Mouse (Mus musculus): ENCODE measurements at regions not wholly inside any gene's neighbourhood (a gene's known extent, or its start where the extent isn't known, plus 50 kb on each side); places are given as distances from the start of the nearest gene placed in this dataset.

- DNase-seq, result no peak
- H3K9ac ChIP-seq, result no peak overlapping the region
- ATAC-seq (ENCODE audit: low read depth), result no peak
- no peak overlapping the region for H3K27ac ChIP-seq
- no peaks in the 10 kb centered on the region for H3K4me1 ChIP-seq (replicated peaks)
- WGBS (ENCODE audit: insufficient replicate concordance), result 32% methylated on average over 6 of the region's 6 CpGs
- H3K4me2 ChIP-seq, result no peak overlapping the region
- no peaks in the 10 kb centered on the region for H3K9me3 ChIP-seq (replicated peaks)
- no peaks in the 10 kb centered on the region for H3K36me3 ChIP-seq
- H3K4me3 ChIP-seq (replicated peaks), result no peak overlapping the region
- no peaks in the 10 kb centered on the region for H3K27me3 ChIP-seq
These were observed 105.7 kb upstream of the Ednrb start for GRCm38 (mm10) chr14:103949950-103950349.

- ATAC-seq (ENCODE audit: low read depth) (no peak), DNase-seq (no peak)
- Histone ChIP-seq H3K9me3 (replicated peaks) (no peaks in the 10 kb centered on the region), H3K27me3 (no peaks in the 10 kb centered on the region), H3K36me3 (no peaks in the 10 kb centered on the region), H3K9ac (no peak overlapping the region), H3K4me1 (replicated peaks) (no peaks in the 10 kb centered on the region), H3K4me2 (no peak overlapping the region), H3K27ac (no peak overlapping the region), H3K4me3 (replicated peaks) (no peak overlapping the region)
- WGBS (ENCODE audit: insufficient replicate concordance), result 51% methylated on average over 3 of the region's 3 CpGs
These were observed 104.0 kb upstream of the Ednrb start for GRCm38 (mm10) chr14:103948026-103948777.

- Histone ChIP-seq H3K9ac (no peak overlapping the region), H3K27me3 (no peaks in the 10 kb centered on the region), H3K4me1 (replicated peaks) (no peaks in the 10 kb centered on the region), H3K4me3 (replicated peaks) (no peak overlapping the region), H3K4me2 (no peak overlapping the region), H3K36me3 (no peaks in the 10 kb centered on the region), H3K9me3 (replicated peaks) (no peaks in the 10 kb centered on the region), H3K27ac (no peak overlapping the region)
- ATAC-seq (ENCODE audit: low read depth) (peak; percentile 43), DNase-seq (no peak)
- WGBS (ENCODE audit: insufficient replicate concordance), result 14% methylated on average over 1 of the region's 1 CpGs
These were observed 101.6 kb upstream of the Ednrb start for GRCm38 (mm10) chr14:103945753-103946152.

- Histone ChIP-seq H3K27me3 (no peaks in the 10 kb centered on the region), H3K27ac (no peak overlapping the region), H3K9me3 (replicated peaks) (no peaks in the 10 kb centered on the region), H3K4me2 (no peak overlapping the region), H3K9ac (no peak overlapping the region), H3K4me3 (replicated peaks) (no peak overlapping the region), H3K36me3 (no peaks in the 10 kb centered on the region), H3K4me1 (replicated peaks) (no peaks in the 10 kb centered on the region)
- 35% methylated on average over 3 of the region's 3 CpGs for whole genome bisulfite sequencing (ENCODE audit: insufficient replicate concordance)
- ATAC-seq (ENCODE audit: low read depth) (no peak), DNase-seq (no peak)
These were observed 95.7 kb upstream of the Ednrb start for GRCm38 (mm10) chr14:103939867-103940266.

GRCm38 (mm10) chr14:103938937-103939336 lies 94.7 kb upstream of the Ednrb start:
- Histone ChIP-seq H3K27ac (no peak overlapping the region), H3K4me1 (replicated peaks) (no peaks in the 10 kb centered on the region), H3K9ac (no peak overlapping the region), H3K36me3 (no peaks in the 10 kb centered on the region), H3K9me3 (replicated peaks) (no peaks in the 10 kb centered on the region), H3K4me2 (no peak overlapping the region), H3K27me3 (no peaks in the 10 kb centered on the region), H3K4me3 (replicated peaks) (no peak overlapping the region)
- ATAC-seq (ENCODE audit: low read depth) (no peak), DNase-seq (no peak)
- WGBS (ENCODE audit: insufficient replicate concordance), result 64% methylated on average over 5 of the region's 5 CpGs

GRCm38 (mm10) chr14:103938201-103938600 lies 94.0 kb upstream of the Ednrb start:
- H3K36me3 ChIP-seq, result no peaks in the 10 kb centered on the region
- no peak overlapping the region for H3K4me3 ChIP-seq (replicated peaks)
- no peaks in the 10 kb centered on the region for H3K9me3 ChIP-seq (replicated peaks)
- no peaks in the 10 kb centered on the region for H3K27me3 ChIP-seq
- H3K4me2 ChIP-seq, result no peak overlapping the region
- DNase-seq (no peak), ATAC-seq (ENCODE audit: low read depth) (no peak)
- WGBS (ENCODE audit: insufficient replicate concordance), result 74% methylated on average over 9 of the region's 9 CpGs
- H3K4me1 ChIP-seq (replicated peaks), result no peaks in the 10 kb centered on the region
- no peak overlapping the region for H3K9ac ChIP-seq
- H3K27ac ChIP-seq, result no peak overlapping the region

GRCm38 (mm10) chr14:103937700-103938099 lies 93.5 kb upstream of the Ednrb start:
- H3K9me3 ChIP-seq (replicated peaks), result no peaks in the 10 kb centered on the region
- no peak overlapping the region for H3K4me3 ChIP-seq (replicated peaks)
- H3K4me2 ChIP-seq, result no peak overlapping the region
- no peak for DNase-seq
- H3K36me3 ChIP-seq, result no peaks in the 10 kb centered on the region
- H3K9ac ChIP-seq, result no peak overlapping the region
- ATAC-seq (ENCODE audit: low read depth), result no peak
- H3K27me3 ChIP-seq, result no peaks in the 10 kb centered on the region
- H3K27ac ChIP-seq, result no peak overlapping the region
- H3K4me1 ChIP-seq (replicated peaks), result no peaks in the 10 kb centered on the region
- WGBS (ENCODE audit: insufficient replicate concordance), result 67% methylated on average over 6 of the region's 6 CpGs

- DNase-seq (no peak), ATAC-seq (ENCODE audit: low read depth) (no peak)
- Histone ChIP-seq H3K4me1 (replicated peaks) (no peaks in the 10 kb centered on the region), H3K4me3 (replicated peaks) (no peak overlapping the region), H3K9me3 (replicated peaks) (no peaks in the 10 kb centered on the region), H3K36me3 (no peaks in the 10 kb centered on the region), H3K4me2 (no peak overlapping the region), H3K27ac (no peak overlapping the region), H3K9ac (no peak overlapping the region), H3K27me3 (no peaks in the 10 kb centered on the region)
- 58% methylated on average over 3 of the region's 3 CpGs for WGBS (ENCODE audit: insufficient replicate concordance)
These were observed 89.6 kb upstream of the Ednrb start for GRCm38 (mm10) chr14:103933813-103934212.

GRCm38 (mm10) chr14:103932170-103932569 lies 88.0 kb upstream of the Ednrb start:
- no peak for ATAC-seq (ENCODE audit: low read depth)
- H3K27me3 ChIP-seq, result no peaks in the 10 kb centered on the region
- H3K4me1 ChIP-seq (replicated peaks), result no peaks in the 10 kb centered on the region
- H3K36me3 ChIP-seq, result no peaks in the 10 kb centered on the region
- no peak overlapping the region for H3K9ac ChIP-seq
- DNase-seq, result no peak
- no peak overlapping the region for H3K4me2 ChIP-seq
- no peaks in the 10 kb centered on the region for H3K9me3 ChIP-seq (replicated peaks)
- H3K27ac ChIP-seq, result no peak overlapping the region
- WGBS (ENCODE audit: insufficient replicate concordance), result 68% methylated on average over 7 of the region's 7 CpGs
- H3K4me3 ChIP-seq (replicated peaks), result no peak overlapping the region

GRCm38 (mm10) chr14:103929734-103930364 lies 85.6 kb upstream of the Ednrb start:
- no peak overlapping the region for H3K9ac ChIP-seq
- DNase-seq (no peak), ATAC-seq (ENCODE audit: low read depth) (no peak)

GRCm38 (mm10) chr14:103929155-103929729 lies 85.0 kb upstream of the Ednrb start:
- no peaks in the 10 kb centered on the region for H3K9me3 ChIP-seq (replicated peaks)
- H3K4me1 ChIP-seq (replicated peaks), result no peaks in the 10 kb centered on the region

More at GRCm38 (mm10) chr14:103929734-103930364, 85.6 kb upstream of the Ednrb start:
- Histone ChIP-seq H3K27ac (no peak overlapping the region), H3K4me2 (no peak overlapping the region), H3K27me3 (no peaks in the 10 kb centered on the region), H3K4me3 (replicated peaks) (no peak overlapping the region), H3K36me3 (no peaks in the 10 kb centered on the region), H3K9me3 (replicated peaks) (no peaks in the 10 kb centered on the region), H3K4me1 (replicated peaks) (no peaks in the 10 kb centered on the region)
- 75% methylated on average over 11 of the region's 11 CpGs for WGBS (ENCODE audit: insufficient replicate concordance)

More at GRCm38 (mm10) chr14:103929155-103929729, 85.0 kb upstream of the Ednrb start:
- H3K9ac ChIP-seq, result no peak overlapping the region
- no peaks in the 10 kb centered on the region for H3K27me3 ChIP-seq
- H3K36me3 ChIP-seq, result no peaks in the 10 kb centered on the region
- DNase-seq (no peak), ATAC-seq (ENCODE audit: low read depth) (no peak)
- no peak overlapping the region for H3K4me3 ChIP-seq (replicated peaks)
- H3K4me2 ChIP-seq, result no peak overlapping the region
- no peak overlapping the region for H3K27ac ChIP-seq
- whole genome bisulfite sequencing (ENCODE audit: insufficient replicate concordance), result 57% methylated on average over 6 of the region's 6 CpGs
